Mouse (Mus musculus): Measurements from ENCODE around the gene Rhd. TPM values are rescaled to one million over a fixed set of nuclear protein-coding genes. Genes with fewer than 3 reads are reported as not detected.

The Rhd gene
- total and polyA plus RNA-seq, 2 experiments from 2014 or later = 0.19 to 0.70 TPM

DNA sequence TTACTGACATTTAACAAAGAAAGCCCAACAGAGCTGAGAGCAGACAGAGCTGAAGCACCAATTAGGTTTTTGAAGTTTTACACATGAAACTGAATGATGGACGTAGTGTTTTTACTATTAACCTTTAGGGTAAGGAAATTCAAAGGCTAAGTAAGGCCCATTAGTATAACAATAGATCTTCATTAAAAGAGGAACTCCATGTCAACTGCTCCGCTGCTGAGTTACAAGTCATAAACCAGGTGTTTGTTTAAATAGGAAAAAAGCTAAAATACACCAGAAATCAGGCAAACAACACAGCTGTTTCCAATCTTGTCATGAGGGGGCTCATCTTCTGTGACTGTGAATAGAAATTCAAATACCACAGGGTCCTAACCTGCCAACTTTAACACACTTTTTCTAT, 13.1 kb upstream of the Rhd start:
- Histone ChIP-seq H3K27ac (ENCODE audit: low read depth, low read length) (no peak overlapping the region), H3K36me3 (ENCODE audit: insufficient read depth) (no peaks in the 10 kb centered on the region), H3K27me3 (ENCODE audit: insufficient read depth, low read length) (no peaks in the 10 kb centered on the region; the same call in 1 of the 2 replicates), H3K4me3 (ENCODE audit: low read depth, low read length) (peak overlapping the region; percentile 99), H3K4me2 (ENCODE audit: low read depth) (peak overlapping the region; percentile 63), H3K4me1 (ENCODE audit: insufficient read depth) (peaks cover 15% of the 10 kb centered on the region), H3K9ac (no peak overlapping the region), H3K9me3 (ENCODE audit: low read length) (no peaks in the 10 kb centered on the region)
- 24% methylated on average over 2 of the region's 2 CpGs for whole genome bisulfite sequencing
- TF ChIP-seq CTCF (IDR thresholded peaks at IDR 0.05; ENCODE audit: low read depth) = no peak
- DNase-seq (no peak), ATAC-seq (no peak)

GRCm38 (mm10) chr4:134851876-134852275, 12.5 kb upstream of the Rhd start:
- Histone ChIP-seq H3K4me3 (ENCODE audit: low read depth, low read length) (peak overlapping the region; percentile 99), H3K27ac (ENCODE audit: low read depth, low read length) (peak overlapping the region; percentile 99), H3K9me3 (ENCODE audit: low read length) (no peaks in the 10 kb centered on the region), H3K27me3 (ENCODE audit: insufficient read depth, low read length) (no peaks in the 10 kb centered on the region; the same call in 1 of the 2 replicates), H3K4me1 (ENCODE audit: insufficient read depth) (peaks cover 15% of the 10 kb centered on the region), H3K9ac (peak overlapping the region; percentile 99), H3K36me3 (ENCODE audit: insufficient read depth) (no peaks in the 10 kb centered on the region), H3K4me2 (ENCODE audit: low read depth) (peak overlapping the region; percentile 63)
- no peak for TF ChIP-seq CTCF (IDR thresholded peaks at IDR 0.05; ENCODE audit: low read depth)
- WGBS = 4% methylated on average over 14 of the region's 14 CpGs
- ATAC-seq = no peak
- DNase-seq = no peak

- Histone ChIP-seq H3K27me3 (ENCODE audit: insufficient read depth, low read length) (no peaks in the 10 kb centered on the region; the same call in 1 of the 2 replicates), H3K36me3 (ENCODE audit: insufficient read depth) (no peaks in the 10 kb centered on the region), H3K4me2 (ENCODE audit: low read depth) (peak overlapping the region; percentile 63), H3K27ac (ENCODE audit: low read depth, low read length) (peak overlapping the region; percentile 99), H3K4me3 (ENCODE audit: low read depth, low read length) (peak overlapping the region; percentile 99), H3K9me3 (ENCODE audit: low read length) (no peaks in the 10 kb centered on the region), H3K9ac (peak overlapping the region; percentile 99), H3K4me1 (ENCODE audit: insufficient read depth) (peaks cover 15% of the 10 kb centered on the region)
- TF ChIP-seq CTCF (IDR thresholded peaks at IDR 0.05; ENCODE audit: low read depth) = no peak
- no peak for DNase-seq
- WGBS = under 1% methylated on average over 77 of the region's 106 CpGs
- ATAC-seq = peak; percentile 1; the same call in 1 of the 2 replicates
Observed at GRCm38 (mm10) chr4:134852438-134853255, 11.7 kb upstream of the Rhd start.

- peak within 1 kb of the TSS; percentile 99 for H3K4me3 ChIP-seq (ENCODE audit: low read depth, low read length)
- peaks cover 15% of the 10 kb centered on the region for H3K4me1 ChIP-seq (ENCODE audit: insufficient read depth)
- H3K27me3 ChIP-seq (ENCODE audit: insufficient read depth, low read length) = no peaks in the 10 kb centered on the region; the same call in 1 of the 2 replicates
- H3K9ac ChIP-seq = peak within 1 kb of the TSS; percentile 99
- WGBS = 2% methylated on average over 38 of the region's 38 CpGs
- ATAC-seq = peak; percentile 94
- H3K27ac ChIP-seq (ENCODE audit: low read depth, low read length) = peak within 1 kb of the TSS; percentile 99
- peak; percentile 99 for DNase-seq
- peak within 1 kb of the TSS; percentile 63 for H3K4me2 ChIP-seq (ENCODE audit: low read depth)
- TF ChIP-seq CTCF (IDR thresholded peaks at IDR 0.05; ENCODE audit: low read depth) = no peak
- H3K36me3 ChIP-seq (ENCODE audit: insufficient read depth) = no peaks in the 10 kb centered on the region
- H3K9me3 ChIP-seq (ENCODE audit: low read length) = no peaks in the 10 kb centered on the region
Observed at GRCm38 (mm10) chr4:134853259-134853636, 11.1 kb upstream of the Rhd start, which contains the start of gene Maco1. Maco1 (minus strand) TSS chr4:134853345.

DNA sequence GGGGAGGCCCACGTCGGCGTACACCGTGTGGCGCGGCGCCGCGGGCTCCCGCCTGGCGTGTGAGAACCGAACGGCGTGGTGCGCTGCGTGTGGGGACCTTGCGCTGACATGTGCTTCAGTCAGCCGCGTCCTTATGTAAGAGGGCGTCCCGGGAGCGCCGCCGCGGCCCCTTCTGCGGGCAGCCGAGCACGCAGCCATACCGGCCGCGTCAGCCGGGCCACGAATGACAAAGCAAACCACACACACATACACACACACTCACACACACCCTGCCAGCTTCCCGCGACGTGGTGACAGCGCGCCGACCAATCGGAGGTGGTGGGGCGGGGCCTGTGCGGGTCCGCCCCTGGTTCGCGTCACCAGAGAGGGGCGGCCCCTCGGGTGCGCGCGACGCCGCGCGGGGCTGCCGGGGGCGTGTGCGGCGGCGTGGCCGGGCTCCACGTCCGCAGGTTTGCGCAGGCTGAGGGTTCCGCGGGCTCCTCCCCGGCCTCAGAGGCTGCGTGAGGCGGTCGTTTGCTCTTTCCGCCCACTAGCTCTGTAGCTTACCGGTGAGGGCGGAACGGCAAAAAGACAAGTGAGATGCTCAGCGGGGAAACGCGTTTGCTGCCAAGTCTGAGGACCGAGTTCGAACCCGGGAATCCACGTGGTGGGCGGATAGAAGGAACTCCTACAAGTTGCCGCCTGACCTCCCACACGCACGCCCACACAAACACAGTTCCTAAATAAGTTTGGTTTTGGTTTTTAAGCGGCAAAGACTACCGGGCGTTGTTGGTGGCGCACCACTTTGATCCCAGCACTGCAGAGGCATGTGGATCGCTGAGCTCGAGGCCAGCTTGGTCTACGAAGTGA, 10.5 kb upstream of the Rhd start:
- Histone ChIP-seq H3K9ac (peak overlapping the region; percentile 99), H3K4me2 (ENCODE audit: low read depth) (peak overlapping the region; percentile 61), H3K36me3 (ENCODE audit: insufficient read depth) (no peaks in the 10 kb centered on the region), H3K27me3 (ENCODE audit: insufficient read depth, low read length) (no peaks in the 10 kb centered on the region; the same call in 1 of the 2 replicates), H3K27ac (ENCODE audit: low read depth, low read length) (peak overlapping the region; percentile 99), H3K4me1 (ENCODE audit: insufficient read depth) (peaks cover 15% of the 10 kb centered on the region), H3K9me3 (ENCODE audit: low read length) (no peaks in the 10 kb centered on the region), H3K4me3 (ENCODE audit: low read depth, low read length) (peak overlapping the region; percentile 99)
- peak; percentile 97 for DNase-seq
- ATAC-seq = peak; percentile 93
- peak; percentile 14; the same call in 1 of the 2 replicates for TF ChIP-seq CTCF (IDR thresholded peaks at IDR 0.05; ENCODE audit: low read depth)
- WGBS = 5% methylated on average over 90 of the region's 91 CpGs

DNA sequence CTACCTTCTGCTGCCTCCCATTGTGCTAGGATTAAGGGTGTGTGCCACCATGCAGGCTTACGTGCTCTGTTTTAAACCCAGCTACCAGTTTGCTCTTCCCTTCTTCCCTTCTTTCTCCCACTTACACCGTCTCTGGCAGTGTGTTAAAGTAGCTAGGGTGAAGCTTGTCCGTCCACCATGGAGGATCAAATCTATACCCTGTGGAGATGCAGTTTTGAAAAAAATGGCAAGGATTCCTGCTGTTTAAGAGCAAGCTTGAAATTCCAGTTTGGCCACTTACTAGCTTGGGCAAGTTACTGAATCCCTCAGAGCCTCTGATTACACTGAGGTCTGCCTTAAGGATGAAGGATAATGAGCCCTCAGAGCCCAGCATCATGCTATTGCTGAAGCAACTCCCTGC, 9.0 kb upstream of the Rhd start:
- Histone ChIP-seq H3K9ac (no peak overlapping the region), H3K4me1 (ENCODE audit: insufficient read depth) (peaks cover 10% of the 10 kb centered on the region), H3K36me3 (ENCODE audit: insufficient read depth) (no peaks in the 10 kb centered on the region), H3K27ac (ENCODE audit: low read depth, low read length) (no peak overlapping the region), H3K4me2 (ENCODE audit: low read depth) (no peak overlapping the region), H3K4me3 (ENCODE audit: low read depth, low read length) (no peak overlapping the region), H3K27me3 (ENCODE audit: insufficient read depth, low read length) (no peaks in the 10 kb centered on the region; the same call in 1 of the 2 replicates), H3K9me3 (ENCODE audit: low read length) (no peaks in the 10 kb centered on the region)
- no peak for ATAC-seq
- WGBS = 41% methylated on average over 3 of the region's 3 CpGs
- no peak for TF ChIP-seq CTCF (IDR thresholded peaks at IDR 0.05; ENCODE audit: low read depth)
- no peak for DNase-seq
